Mouse (Mus musculus) myocyte (in vitro differentiated cells): ENCODE measurements around the gene Bhlhe40. TPM values are rescaled to one million over a fixed set of nuclear protein-coding genes. Genes with fewer than 3 reads are reported as not detected.

ENCODE experiments used
- H3K27me3 ChIP-seq: one replicate; pipeline ENCODE4 v1.6.1; 2011; ENCODE audit not compliant: control insufficient read depth, insufficient read depth, insufficient read length
- H3K36me3 ChIP-seq: one replicate; pipeline ENCODE4 v1.6.1; 2011; ENCODE audit not compliant: control insufficient read depth, insufficient read depth
- H3K4me2 ChIP-seq: one replicate; pipeline ENCODE4 v1.6.1; 2011; ENCODE audit warnings: low read depth, control low read depth
- H3K4me3 ChIP-seq: one replicate; pipeline ENCODE4 v1.5.1; 2011; ENCODE audit warnings: mild to moderate bottlenecking, control low read depth, moderate library complexity
- H3K79me2 ChIP-seq: one replicate; pipeline ENCODE4 v1.6.1; 2011; ENCODE audit not compliant: control insufficient read depth, insufficient read depth
- H3ac ChIP-seq: one replicate; pipeline ENCODE4 v1.6.1; 2011; ENCODE audit not compliant: control insufficient read depth, insufficient read length
- CEBPB ChIP-seq: IDR thresholded peaks from 2 replicates; pipeline ENCODE4 v1.6.1; 2011; ENCODE audit warnings: mild to moderate bottlenecking, moderate library complexity; ENCODE audit not compliant: poor library complexity, insufficient read depth, severe bottlenecking
- E2F4 ChIP-seq: IDR thresholded peaks from one replicate; pipeline ENCODE4 v1.6.1; 2011; ENCODE audit warnings: mild to moderate bottlenecking, control low read depth, moderate library complexity; ENCODE audit not compliant: insufficient read depth
- MAX ChIP-seq: IDR thresholded peaks from one replicate; pipeline ENCODE4 v1.6.1; 2011; ENCODE audit warnings: low read depth, mild to moderate bottlenecking, control low read depth
- MYOD1 ChIP-seq, 3 experiments: IDR thresholded peaks; one replicate each; pipeline ENCODE4 v1.6.1; 2011; ENCODE audit warnings: control low read depth in 2 of 3, low read depth in 2 of 3, mild to moderate bottlenecking in 2 of 3, moderate library complexity in 1 of 3; ENCODE audit not compliant: insufficient read length in 2 of 3, control insufficient read depth in 1 of 3
- MYOG ChIP-seq, 3 experiments: IDR thresholded peaks; one replicate each; pipeline ENCODE4 v1.6.1; 2011; ENCODE audit warnings: control low read depth in 2 of 3, low read depth in 2 of 3, mild to moderate bottlenecking in 2 of 3; ENCODE audit not compliant: insufficient read length in 2 of 3, control insufficient read depth in 1 of 3, insufficient read depth in 1 of 3
- POLR2A ChIP-seq: IDR thresholded peaks from one replicate; pipeline ENCODE4 v1.6.1; 2011; ENCODE audit warnings: low read depth, mild to moderate bottlenecking, control low read depth, moderate library complexity; ENCODE audit not compliant: insufficient read length
- POLR2AphosphoS2 ChIP-seq: IDR thresholded peaks from one replicate; pipeline ENCODE4 v1.6.1; 2011; ENCODE audit warnings: low read depth, control low read depth; ENCODE audit not compliant: insufficient read length
- REST ChIP-seq: IDR thresholded peaks from one replicate; pipeline ENCODE4 v1.6.1; 2011; ENCODE audit warnings: mild to moderate bottlenecking, control low read depth, moderate library complexity; ENCODE audit not compliant: insufficient read depth, insufficient read length
- SRF ChIP-seq: IDR thresholded peaks from one replicate; pipeline ENCODE4 v1.6.1; 2011; ENCODE audit warnings: low read depth; ENCODE audit not compliant: control insufficient read depth, insufficient read length
- TCF12 ChIP-seq: IDR thresholded peaks from one replicate; pipeline ENCODE4 v1.6.1; 2011; ENCODE audit warnings: mild to moderate bottlenecking, control low read depth; ENCODE audit not compliant: poor library complexity, insufficient read depth, severe bottlenecking
- TCF3 ChIP-seq: IDR thresholded peaks from one replicate; pipeline ENCODE4 v1.6.1; 2011; ENCODE audit warnings: low read depth, control low read depth; ENCODE audit not compliant: insufficient read length
- USF1 ChIP-seq: IDR thresholded peaks from one replicate; pipeline ENCODE4 v1.6.1; 2011; ENCODE audit warnings: low read depth, mild to moderate bottlenecking, control low read depth, moderate library complexity
- polyA plus RNA-seq: library from polyadenylated mRNA; unstranded; fragments of >200 nt; fragmentation: generic; extraction: Trizol; gene quantifications from one replicate; pipeline ENCODE4 v1.2.1, GENCODE M21; 2012; ENCODE audit warnings: missing spikeins

Bhlhe40 gene
- polyA plus RNA-seq, 1 experiment = 120 TPM

DNA sequence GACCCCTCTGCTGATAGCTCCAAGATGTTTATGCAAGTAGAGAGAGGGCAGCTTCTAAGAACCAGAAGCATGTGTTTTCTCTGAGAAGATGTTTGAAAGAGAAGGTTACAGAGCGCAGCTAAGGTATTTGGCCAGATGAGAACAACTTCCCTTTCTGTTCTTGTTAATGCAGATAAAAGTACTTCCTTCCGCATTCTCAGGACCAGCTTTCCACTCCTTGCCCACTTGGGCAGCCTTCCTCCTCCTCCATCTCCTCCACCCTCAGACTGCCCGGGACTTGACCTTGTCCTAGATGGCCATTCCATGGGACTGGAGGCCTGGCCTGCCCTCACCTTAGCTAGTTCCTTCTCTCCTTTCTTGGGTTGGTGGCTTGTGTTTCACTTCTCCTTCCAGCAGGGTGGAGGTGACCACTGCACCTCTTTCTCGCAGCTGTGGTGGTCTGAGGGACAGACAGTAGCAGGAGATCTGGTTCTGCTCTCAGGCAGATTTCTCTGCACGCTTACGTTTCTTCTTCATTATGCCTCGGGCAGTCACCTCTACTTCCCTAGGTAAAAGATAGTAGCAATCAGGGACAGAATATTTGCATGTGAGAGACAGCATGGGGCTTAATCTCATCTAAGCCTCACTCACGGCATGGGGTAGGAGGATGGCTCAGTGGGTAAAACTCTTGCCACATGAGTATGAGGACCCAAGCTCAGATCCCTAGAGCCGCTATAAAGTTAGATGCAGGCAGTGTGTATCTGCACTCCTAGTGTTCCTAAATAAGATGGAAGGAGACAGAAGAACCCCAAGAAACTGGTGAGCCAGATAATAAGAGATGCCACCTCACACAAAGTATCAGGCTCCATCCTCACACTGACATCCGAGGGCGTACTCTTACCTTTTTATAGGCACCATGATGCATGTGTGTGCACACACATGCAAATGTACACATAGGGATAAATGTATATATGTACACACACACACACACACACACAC, 35.7 kb downstream of the Bhlhe40 start:
- H3ac ChIP-seq = no peak overlapping the region
- no peaks in the 10 kb centered on the region for H3K27me3 ChIP-seq
- no peak overlapping the region for H3K4me3 ChIP-seq
- no peak overlapping the region for H3K4me2 ChIP-seq
- no peaks in the 10 kb centered on the region for H3K79me2 ChIP-seq
- H3K36me3 ChIP-seq = no peaks in the 10 kb centered on the region
- TF ChIP-seq TCF3 (no peak), POLR2A (no peak), REST (no peak), MYOD1 (IDR thresholded peaks at IDR 0.05; ENCODE audit: control insufficient read depth in 1 of 3, insufficient read length in 2 of 3, low read depth in 2 of 3) (no peak), MYOG (IDR thresholded peaks at IDR 0.05; ENCODE audit: control insufficient read depth in 1 of 3, insufficient read depth in 1 of 3, insufficient read length in 2 of 3, low read depth in 2 of 3) (no peak), USF1 (no peak), POLR2AphosphoS2 (no peak), TCF12 (no peak), CEBPB (no peak), MAX (no peak)

DNA sequence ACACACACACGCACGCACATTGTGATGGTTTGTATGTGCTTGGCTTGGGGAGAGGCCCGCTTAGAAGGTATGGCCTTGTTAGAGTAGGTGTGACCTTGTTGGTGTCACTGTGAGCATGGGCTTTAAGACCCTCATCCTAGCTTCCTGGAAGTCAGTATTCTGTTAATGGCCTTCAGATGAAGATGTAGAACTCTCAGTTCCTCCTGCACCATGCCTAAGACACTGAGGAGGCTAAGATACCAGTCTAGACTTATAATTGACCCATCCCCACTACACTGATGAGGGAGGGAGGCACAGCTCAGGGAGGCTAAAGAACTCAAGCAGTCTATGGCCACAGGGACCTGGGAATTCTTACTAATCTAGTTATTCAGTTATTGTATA, 36.4 kb downstream of the Bhlhe40 start:
- TF ChIP-seq CEBPB = no peak
- no peak for TF ChIP-seq MAX
- TF ChIP-seq MYOD1 (IDR thresholded peaks at IDR 0.05; ENCODE audit: control insufficient read depth in 1 of 3, insufficient read length in 2 of 3, low read depth in 2 of 3) = no peak
- TF ChIP-seq POLR2A = no peak
- no peak for TF ChIP-seq E2F4
- no peak for TF ChIP-seq TCF12
- no peak for TF ChIP-seq TCF3
- TF ChIP-seq SRF = no peak
- no peak for TF ChIP-seq POLR2AphosphoS2
- TF ChIP-seq USF1 = no peak
- TF ChIP-seq MYOG (IDR thresholded peaks at IDR 0.05; ENCODE audit: control insufficient read depth in 1 of 3, insufficient read depth in 1 of 3, insufficient read length in 2 of 3, low read depth in 2 of 3) = no peak
- no peak for TF ChIP-seq REST
- H3K36me3 ChIP-seq = no peaks in the 10 kb centered on the region
- H3K4me2 ChIP-seq = no peak overlapping the region
- H3K27me3 ChIP-seq = no peaks in the 10 kb centered on the region
- H3K4me3 ChIP-seq = no peak overlapping the region
- no peak overlapping the region for H3ac ChIP-seq
- H3K79me2 ChIP-seq = no peaks in the 10 kb centered on the region

DNA sequence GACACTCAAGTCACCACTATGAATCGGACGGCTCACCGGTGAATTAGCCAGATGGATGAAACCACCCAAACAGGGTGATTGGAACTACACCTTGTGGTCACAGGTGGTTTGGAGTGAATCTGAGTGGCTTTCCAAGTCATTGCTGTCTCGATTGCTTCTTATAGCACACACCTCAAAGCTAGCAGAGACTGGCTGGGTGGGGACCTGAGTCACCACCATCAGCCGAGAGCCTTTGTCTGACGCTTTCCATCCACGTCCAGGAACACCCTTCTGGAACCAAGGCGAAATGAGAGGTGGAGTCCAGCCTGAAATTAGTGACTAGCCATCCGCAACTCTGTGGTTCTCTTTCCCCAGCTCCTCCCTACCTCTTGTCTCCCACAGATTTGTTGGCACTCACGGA, 36.9 kb downstream of the Bhlhe40 start:
- Histone ChIP-seq H3K4me2 (no peak overlapping the region), H3K27me3 (no peaks in the 10 kb centered on the region), H3K79me2 (no peaks in the 10 kb centered on the region), H3K36me3 (no peaks in the 10 kb centered on the region), H3K4me3 (no peak overlapping the region), H3ac (no peak overlapping the region)
- TF ChIP-seq CEBPB (no peak), TCF12 (no peak), TCF3 (no peak), POLR2A (no peak), MYOD1 (IDR thresholded peaks at IDR 0.05; ENCODE audit: control insufficient read depth in 1 of 3, insufficient read length in 2 of 3, low read depth in 2 of 3) (no peak)

DNA sequence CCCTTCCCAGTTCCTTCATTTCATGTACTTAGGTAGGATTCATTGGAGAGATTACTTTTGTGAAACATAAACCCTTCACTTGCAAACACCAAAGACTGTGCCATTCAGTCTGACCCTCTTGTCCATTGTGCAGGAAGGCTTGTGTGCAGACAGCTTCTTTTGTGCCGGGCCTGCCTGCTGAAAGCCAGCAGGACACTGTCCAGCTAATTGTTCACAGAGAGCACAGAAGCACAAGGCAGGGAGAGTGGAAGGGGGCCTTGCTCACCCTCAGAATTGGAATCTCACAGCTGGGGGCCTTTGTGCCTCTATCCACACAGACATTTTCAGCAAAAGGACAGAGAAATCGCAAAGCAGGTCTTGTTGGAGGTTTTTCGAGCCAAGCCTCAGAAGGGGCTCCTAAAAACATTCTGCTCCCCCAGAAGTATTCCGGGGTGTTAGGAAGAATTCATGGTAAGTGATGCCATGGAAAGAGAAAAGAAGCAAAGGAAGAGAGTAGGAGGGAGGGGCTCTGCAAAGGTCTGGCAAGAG, 38.0 kb downstream of the Bhlhe40 start:
- Histone ChIP-seq H3K4me3 (no peak overlapping the region), H3K27me3 (no peaks in the 10 kb centered on the region), H3K4me2 (no peak overlapping the region), H3ac (no peak overlapping the region), H3K36me3 (no peaks in the 10 kb centered on the region), H3K79me2 (no peaks in the 10 kb centered on the region)
- TF ChIP-seq SRF (no peak), MYOG (IDR thresholded peaks at IDR 0.05; ENCODE audit: control insufficient read depth in 1 of 3, insufficient read depth in 1 of 3, insufficient read length in 2 of 3, low read depth in 2 of 3) (no peak), MAX (no peak), CEBPB (no peak), REST (no peak), POLR2AphosphoS2 (no peak), MYOD1 (IDR thresholded peaks at IDR 0.05; ENCODE audit: control insufficient read depth in 1 of 3, insufficient read length in 2 of 3, low read depth in 2 of 3) (no peak), USF1 (no peak), E2F4 (no peak), TCF12 (no peak), POLR2A (no peak), TCF3 (no peak)
